Mouse (Mus musculus): ENCODE measurements around the gene Dpyd. TPM values are rescaled to one million over a fixed set of nuclear protein-coding genes. Genes with fewer than 3 reads are reported as not detected.

Dpyd gene
- polyA plus RNA-seq, 1 experiment from 2014 or later: 4.3 TPM

DNA sequence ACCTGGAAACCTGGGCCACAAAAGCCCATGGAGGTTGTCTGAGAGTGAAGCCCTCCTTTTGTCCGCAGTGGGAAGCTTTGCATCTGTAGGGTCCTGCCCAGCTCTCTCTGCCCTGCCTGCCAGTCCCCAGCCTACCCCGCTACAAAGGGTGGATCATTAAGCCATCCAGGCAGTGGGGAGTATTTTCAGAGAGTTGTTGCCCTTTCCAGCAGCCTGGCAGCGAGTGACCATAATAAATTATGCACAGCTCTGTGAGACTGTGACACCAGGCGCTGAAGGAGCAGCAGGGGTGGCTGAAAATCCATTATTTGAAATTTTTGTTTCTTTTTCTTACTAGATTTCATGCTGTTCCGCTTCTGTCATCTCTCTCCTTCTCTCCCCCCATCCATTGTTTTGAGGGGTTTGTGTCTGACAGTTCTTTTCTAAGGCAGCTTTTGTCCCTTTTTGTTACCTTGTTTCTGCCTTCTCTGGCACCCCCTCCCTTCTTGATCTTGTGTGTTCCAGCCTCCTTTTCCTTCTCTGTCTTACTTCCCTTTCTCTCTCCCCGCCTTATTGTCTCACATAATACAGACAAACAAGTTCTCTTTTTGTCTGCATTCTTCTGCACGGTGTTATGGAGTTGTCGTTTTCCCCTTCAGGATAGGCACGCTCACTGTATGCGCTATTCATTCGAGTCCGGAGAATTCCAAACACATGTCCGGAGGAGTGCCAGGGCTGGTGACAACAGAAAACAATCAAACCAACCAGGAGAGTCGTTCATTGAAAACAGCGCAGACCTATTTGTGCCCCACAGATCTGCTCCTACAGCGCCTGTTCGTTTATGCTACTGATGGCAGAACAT is 592.9 kb downstream of the Dpyd start:
- ATAC-seq (ENCODE audit: low FRiP score, low read depth): peak; percentile 85
- H3K9me3 ChIP-seq: no peaks in the 10 kb centered on the region
- no peaks in the 10 kb centered on the region for H3K27me3 ChIP-seq
- H3K36me3 ChIP-seq: no peaks in the 10 kb centered on the region
- peak overlapping the region; percentile 35 for H3K4me3 ChIP-seq
- 7% methylated on average over 17 of the region's 17 CpGs for WGBS
- peaks cover 12% of the 10 kb centered on the region for H3K4me1 ChIP-seq (replicated peaks)
- H3K27ac ChIP-seq (replicated peaks): peak overlapping the region; percentile 31
- peak overlapping the region; percentile 62 for H3K4me2 ChIP-seq
- peak overlapping the region; percentile 46 for H3K9ac ChIP-seq

DNA sequence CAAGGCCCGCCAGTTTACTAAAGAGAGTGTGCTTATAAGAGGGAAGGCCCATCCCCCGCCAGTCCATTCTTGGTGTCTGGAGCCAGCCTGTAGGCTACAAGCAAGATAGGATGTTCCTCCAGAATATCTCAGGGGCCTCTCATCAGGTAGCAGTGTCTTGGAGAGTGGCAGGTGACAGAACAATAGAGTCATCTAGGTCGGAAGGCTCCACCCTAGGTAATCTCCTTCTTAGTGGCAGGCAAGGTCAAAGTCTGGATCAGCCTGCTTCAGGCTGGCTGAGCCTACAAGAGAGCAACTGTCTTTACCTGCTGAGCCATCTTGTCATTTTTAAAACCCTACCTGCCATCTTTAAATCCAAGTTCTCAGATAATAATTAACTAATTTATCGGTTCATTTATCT is 596.7 kb downstream of the Dpyd start:
- Histone ChIP-seq H3K4me1 (replicated peaks) (peaks cover 12% of the 10 kb centered on the region), H3K4me2 (no peak overlapping the region), H3K27ac (replicated peaks) (no peak overlapping the region), H3K9me3 (no peaks in the 10 kb centered on the region), H3K4me3 (no peak overlapping the region), H3K36me3 (no peaks in the 10 kb centered on the region), H3K9ac (no peak overlapping the region), H3K27me3 (no peaks in the 10 kb centered on the region)
- ATAC-seq (ENCODE audit: low FRiP score, low read depth): no peak
- WGBS: 88% methylated on average over 4 of the region's 4 CpGs

DNA sequence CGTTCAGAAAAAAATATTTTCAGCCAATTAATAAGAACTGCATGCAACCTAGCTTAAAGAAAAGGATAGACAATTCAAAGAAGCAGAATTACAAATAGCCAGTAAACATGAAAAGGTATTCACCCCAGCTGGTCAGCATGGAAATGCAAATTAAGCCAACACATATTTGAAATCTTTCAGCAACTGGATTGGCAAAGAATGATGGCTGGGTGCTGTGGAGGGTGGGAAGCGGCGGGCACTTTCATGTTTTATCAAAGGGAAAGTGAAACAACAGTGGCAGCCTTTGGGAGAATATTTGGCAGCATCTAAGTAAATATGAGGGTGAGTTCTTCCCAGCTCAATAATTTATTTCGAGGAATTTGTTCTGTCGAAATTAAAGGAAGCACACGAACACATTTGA is 603.8 kb downstream of the Dpyd start:
- no peak for ATAC-seq (ENCODE audit: low FRiP score, low read depth)
- 45% methylated on average over 6 of the region's 6 CpGs for WGBS
- no peaks in the 10 kb centered on the region for H3K27me3 ChIP-seq

GRCm38 (mm10) chr3:119168166-119168565 is 606.2 kb downstream of the Dpyd start:
- no peak for ATAC-seq (ENCODE audit: low FRiP score, low read depth)
- no peak overlapping the region for H3K4me3 ChIP-seq
- H3K9me3 ChIP-seq: no peaks in the 10 kb centered on the region
- H3K36me3 ChIP-seq: no peaks in the 10 kb centered on the region
- H3K27ac ChIP-seq (replicated peaks): no peak overlapping the region
- H3K27me3 ChIP-seq: no peaks in the 10 kb centered on the region
- WGBS: 34% methylated on average over 2 of the region's 2 CpGs
- no peak overlapping the region for H3K9ac ChIP-seq
- no peaks in the 10 kb centered on the region for H3K4me1 ChIP-seq (replicated peaks)
- H3K4me2 ChIP-seq: no peak overlapping the region

More for the DNA sequence above, 603.8 kb downstream of the Dpyd start:
- Histone ChIP-seq H3K9ac (no peak overlapping the region), H3K36me3 (no peaks in the 10 kb centered on the region), H3K4me3 (no peak overlapping the region), H3K9me3 (no peaks in the 10 kb centered on the region), H3K4me1 (replicated peaks) (no peaks in the 10 kb centered on the region), H3K4me2 (no peak overlapping the region), H3K27ac (replicated peaks) (no peak overlapping the region)

- no peaks in the 10 kb centered on the region for H3K4me1 ChIP-seq (replicated peaks)
- H3K36me3 ChIP-seq: no peaks in the 10 kb centered on the region
- no peak overlapping the region for H3K9ac ChIP-seq
- no peak overlapping the region for H3K4me2 ChIP-seq
- no peak overlapping the region for H3K27ac ChIP-seq (replicated peaks)
- no peak for ATAC-seq (ENCODE audit: low FRiP score, low read depth)
- H3K9me3 ChIP-seq: no peaks in the 10 kb centered on the region
- WGBS: 34% methylated on average over 1 of the region's 1 CpGs
- no peaks in the 10 kb centered on the region for H3K27me3 ChIP-seq
- no peak overlapping the region for H3K4me3 ChIP-seq
Observed at GRCm38 (mm10) chr3:119168661-119169060, 606.7 kb downstream of the Dpyd start.

DNA sequence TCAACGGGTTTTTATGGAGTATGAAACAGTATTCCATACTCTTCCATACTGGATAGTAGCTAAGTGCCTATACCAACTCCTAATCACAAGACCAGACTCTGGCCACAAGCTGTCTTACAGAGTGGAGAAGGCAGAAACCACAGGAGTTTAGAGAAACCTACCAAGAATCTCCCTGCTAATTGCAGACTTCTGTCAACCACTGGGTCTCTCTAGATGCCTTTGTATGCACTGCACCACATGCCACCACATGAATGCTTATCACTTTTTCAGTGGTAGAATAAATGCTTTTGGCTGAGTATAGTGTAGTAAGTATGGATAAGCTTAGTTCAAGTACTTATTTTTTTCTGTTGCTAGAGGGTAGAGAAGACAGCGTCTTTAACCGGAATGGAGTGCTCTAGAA is 621.3 kb downstream of the Dpyd start:
- 91% methylated on average over 3 of the region's 3 CpGs for WGBS
- Histone ChIP-seq H3K27ac (replicated peaks) (no peak overlapping the region), H3K36me3 (no peaks in the 10 kb centered on the region), H3K4me3 (no peak overlapping the region), H3K4me2 (no peak overlapping the region), H3K9ac (no peak overlapping the region), H3K9me3 (no peaks in the 10 kb centered on the region), H3K27me3 (no peaks in the 10 kb centered on the region), H3K4me1 (replicated peaks) (no peaks in the 10 kb centered on the region)
- no peak for ATAC-seq (ENCODE audit: low FRiP score, low read depth)

DNA sequence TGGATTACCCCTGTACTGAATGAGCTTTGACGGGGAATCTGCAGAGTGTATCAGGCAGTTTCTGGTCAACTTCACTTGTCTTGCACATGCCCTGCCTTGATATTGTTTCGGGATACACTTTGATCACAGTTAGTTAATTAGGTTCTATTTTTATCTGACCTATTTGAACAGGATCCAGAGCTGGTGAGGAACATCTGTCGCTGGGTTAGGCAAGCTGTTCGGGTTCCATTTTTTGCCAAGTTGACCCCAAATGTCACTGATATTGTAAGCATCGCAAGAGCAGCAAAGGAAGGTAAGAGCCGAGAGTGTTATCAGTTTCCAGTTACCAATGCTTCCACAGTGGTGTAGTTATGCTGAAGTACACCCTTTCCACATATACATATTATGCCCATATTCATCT is 632.1 kb downstream of the Dpyd start:
- no peaks in the 10 kb centered on the region for H3K9me3 ChIP-seq

DNA sequence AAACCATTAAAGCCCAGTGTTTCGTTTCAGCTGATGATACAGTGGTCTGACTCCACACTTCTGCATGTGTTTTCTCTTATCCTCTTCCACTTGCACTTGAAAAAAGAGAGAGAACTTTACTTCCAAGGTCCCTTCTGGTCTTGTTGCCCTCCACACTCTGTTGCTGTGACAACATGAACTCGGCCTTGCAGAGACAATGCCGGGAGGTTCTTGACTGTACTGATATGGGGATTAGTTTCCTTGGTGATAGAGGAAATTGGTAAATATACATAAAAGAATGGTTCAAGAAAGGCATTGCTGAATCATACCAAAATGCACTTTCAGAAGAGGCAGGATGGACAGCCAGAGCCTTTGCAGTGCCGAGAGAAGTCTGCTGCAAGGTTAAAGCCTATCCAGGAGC is 633.7 kb downstream of the Dpyd start:
- no peaks in the 10 kb centered on the region for H3K4me1 ChIP-seq (replicated peaks)
- H3K36me3 ChIP-seq: no peaks in the 10 kb centered on the region
- H3K9me3 ChIP-seq: no peaks in the 10 kb centered on the region
- WGBS: 66% methylated on average over 4 of the region's 4 CpGs
- H3K27me3 ChIP-seq: no peaks in the 10 kb centered on the region
- H3K4me3 ChIP-seq: no peak overlapping the region
- H3K9ac ChIP-seq: no peak overlapping the region
- ATAC-seq (ENCODE audit: low FRiP score, low read depth): no peak
- no peak overlapping the region for H3K27ac ChIP-seq (replicated peaks)
- H3K4me2 ChIP-seq: no peak overlapping the region

More for the DNA sequence above, 632.1 kb downstream of the Dpyd start:
- no peaks in the 10 kb centered on the region for H3K4me1 ChIP-seq (replicated peaks)
- no peak for ATAC-seq (ENCODE audit: low FRiP score, low read depth)
- no peak overlapping the region for H3K4me3 ChIP-seq
- no peak overlapping the region for H3K9ac ChIP-seq
- 77% methylated on average over 6 of the region's 6 CpGs for WGBS
- no peak overlapping the region for H3K27ac ChIP-seq (replicated peaks)
- H3K36me3 ChIP-seq: no peaks in the 10 kb centered on the region
- H3K4me2 ChIP-seq: no peak overlapping the region
- H3K27me3 ChIP-seq: no peaks in the 10 kb centered on the region

- Histone ChIP-seq H3K4me1 (replicated peaks) (no peaks in the 10 kb centered on the region), H3K36me3 (no peaks in the 10 kb centered on the region), H3K27ac (replicated peaks) (no peak overlapping the region), H3K4me3 (no peak overlapping the region), H3K27me3 (no peaks in the 10 kb centered on the region), H3K9me3 (no peaks in the 10 kb centered on the region), H3K4me2 (no peak overlapping the region), H3K9ac (no peak overlapping the region)
- WGBS: 70% methylated on average over 2 of the region's 2 CpGs
- no peak for ATAC-seq (ENCODE audit: low FRiP score, low read depth)
Observed at GRCm38 (mm10) chr3:119220763-119221412, 659.0 kb downstream of the Dpyd start.

GRCm38 (mm10) chr3:119243181-119243580 is 681.3 kb downstream of the Dpyd start:
- Histone ChIP-seq H3K4me3 (no peak overlapping the region), H3K27me3 (no peaks in the 10 kb centered on the region), H3K4me1 (replicated peaks) (no peaks in the 10 kb centered on the region), H3K9ac (no peak overlapping the region), H3K4me2 (no peak overlapping the region), H3K27ac (replicated peaks) (no peak overlapping the region), H3K36me3 (no peaks in the 10 kb centered on the region), H3K9me3 (no peaks in the 10 kb centered on the region)
- no peak for ATAC-seq (ENCODE audit: low FRiP score, low read depth)
- 88% methylated on average over 3 of the region's 3 CpGs for WGBS

DNA sequence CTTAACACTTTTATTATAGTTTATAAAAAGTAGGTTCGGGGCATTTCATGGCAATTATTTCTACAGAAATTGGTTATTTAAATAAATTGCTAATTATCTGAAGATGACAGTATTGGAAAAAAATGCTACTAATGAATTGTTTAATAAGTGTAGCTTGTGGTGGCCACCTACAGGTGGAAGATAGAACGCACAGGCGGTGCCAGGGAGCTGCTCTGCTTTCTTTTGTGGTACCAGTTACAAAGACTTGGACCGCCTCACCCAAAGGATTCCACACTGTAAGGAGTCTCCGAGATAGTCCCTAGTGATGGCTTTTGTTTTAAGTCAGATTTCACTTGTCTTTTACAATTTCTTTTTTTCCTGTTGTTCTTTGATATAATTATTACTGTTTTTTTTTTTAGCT is 694.6 kb downstream of the Dpyd start:
- Histone ChIP-seq H3K27me3 (no peaks in the 10 kb centered on the region), H3K9me3 (no peaks in the 10 kb centered on the region), H3K27ac (replicated peaks) (no peak overlapping the region), H3K9ac (no peak overlapping the region), H3K36me3 (no peaks in the 10 kb centered on the region), H3K4me3 (no peak overlapping the region), H3K4me1 (replicated peaks) (no peaks in the 10 kb centered on the region), H3K4me2 (no peak overlapping the region)
- no peak for ATAC-seq (ENCODE audit: low FRiP score, low read depth)
- WGBS: 41% methylated on average over 5 of the region's 5 CpGs

DNA sequence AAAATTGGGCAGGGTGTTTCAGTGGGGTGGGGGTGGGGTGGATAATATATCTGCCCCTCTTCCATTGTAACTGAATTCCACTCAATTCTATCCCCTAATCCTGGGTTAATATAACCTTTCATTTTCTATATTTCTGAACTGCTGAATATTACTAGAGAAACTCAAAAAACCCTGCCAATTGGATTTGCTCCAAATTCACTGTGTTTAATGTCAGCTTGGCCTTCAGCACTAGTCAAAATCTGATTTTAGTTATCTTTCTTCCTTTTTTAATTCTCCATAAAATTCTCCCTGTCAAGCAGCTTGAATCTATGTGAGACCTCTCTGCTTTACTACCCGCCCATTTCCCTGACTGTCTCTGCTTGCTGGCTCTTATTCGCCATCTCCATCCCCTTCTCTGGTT is 713.3 kb downstream of the Dpyd start:
- 86% methylated on average over 2 of the region's 2 CpGs for WGBS

More for the DNA sequence above, 713.3 kb downstream of the Dpyd start:
- Histone ChIP-seq H3K4me1 (replicated peaks) (no peaks in the 10 kb centered on the region), H3K4me2 (no peak overlapping the region), H3K27me3 (no peaks in the 10 kb centered on the region), H3K4me3 (no peak overlapping the region), H3K9ac (no peak overlapping the region), H3K27ac (replicated peaks) (no peak overlapping the region), H3K36me3 (no peaks in the 10 kb centered on the region), H3K9me3 (no peaks in the 10 kb centered on the region)
- no peak for ATAC-seq (ENCODE audit: low FRiP score, low read depth)
